Mouse (Mus musculus) forebrain, embryonic 10.5 days (tissue): Measurements from ENCODE around the gene Cav1. TPM values are rescaled to one million over a fixed set of nuclear protein-coding genes. Genes with fewer than 3 reads are reported as not detected.

Source experiments
- DNase-seq: peaks from one replicate; pipeline ENCODE4 v3.0.0-alpha.2; 2017; ENCODE audit warnings: low spot score; ENCODE audit errors: extremely low spot score
- H3K27ac ChIP-seq: fragments of 300-500 bp; sonication (generic); 2 replicates; pipeline ENCODE4 v1.5.1; 2016; ENCODE audit warnings: mild to moderate bottlenecking
- H3K27me3 ChIP-seq: fragments of 300-500 bp; sonication (generic); 2 replicates; pipeline ENCODE4 v1.6.1; 2016; ENCODE audit warnings: mild to moderate bottlenecking; ENCODE audit not compliant: poor library complexity, severe bottlenecking
- H3K36me3 ChIP-seq: fragments of 300-500 bp; sonication (generic); replicated peaks from 2 replicates; pipeline ENCODE4 v1.6.1; 2016; ENCODE audit warnings: mild to moderate bottlenecking, moderate library complexity
- H3K4me1 ChIP-seq: fragments of 300-500 bp; sonication (generic); 2 replicates; pipeline ENCODE4 v1.6.1; 2016
- H3K4me3 ChIP-seq: fragments of 300-500 bp; sonication (generic); 2 replicates; pipeline ENCODE4 v1.5.1; 2016; ENCODE audit warnings: mild to moderate bottlenecking, moderate library complexity
- H3K9me3 ChIP-seq: fragments of 300-500 bp; sonication (generic); 2 replicates; pipeline ENCODE4 v1.6.1; 2016; ENCODE audit warnings: mild to moderate bottlenecking, moderate library complexity
- WGBS: fragments of 180-500 bp; shearing (Covaris S2); methylation state at CpG from one replicate; pipeline ENCODE4 v1.1.7; 2016; 5-methylcytosine and 5-hydroxymethylcytosine counted together
- polyA plus RNA-seq: library from polyadenylated mRNA; unstranded; fragments of >200 nt; fragmentation: Nextera tagmentation; extraction: Ambion mirVana; gene quantifications from 2 replicates; pipeline ENCODE4 v1.2.1, GENCODE M21; 2016

Gene Cav1
- polyA plus RNA-seq, 1 experiment from 2014 or later = 5.6 TPM

GRCm38 (mm10) chr6:17306602-17307325 is 629 bp downstream of the Cav1 start:
- H3K4me3 ChIP-seq = peak overlapping the region; percentile 58
- H3K4me1 ChIP-seq = peaks cover 24% of the 10 kb centered on the region
- peak overlapping the region; percentile 51 for H3K27ac ChIP-seq
- H3K36me3 ChIP-seq = no peaks in the 10 kb centered on the region
- under 1% methylated on average over 18 of the region's 19 CpGs for WGBS
- no peak for DNase-seq
- H3K9me3 ChIP-seq = no peaks in the 10 kb centered on the region
- peaks cover 57% of the 10 kb centered on the region for H3K27me3 ChIP-seq

GRCm38 (mm10) chr6:17307461-17308115 is 1.5 kb downstream of the Cav1 start:
- Histone ChIP-seq H3K9me3 (no peaks in the 10 kb centered on the region), H3K4me3 (peak overlapping the region; percentile 58), H3K36me3 (no peaks in the 10 kb centered on the region), H3K27ac (no peak overlapping the region), H3K4me1 (peaks cover 24% of the 10 kb centered on the region), H3K27me3 (peaks cover 57% of the 10 kb centered on the region)
- 1% methylated on average over 31 of the region's 31 CpGs for WGBS
- DNase-seq = peak; percentile 59

GRCm38 (mm10) chr6:17308661-17309060 is 2.5 kb downstream of the Cav1 start:
- Histone ChIP-seq H3K4me3 (no peak overlapping the region), H3K27me3 (peaks cover 57% of the 10 kb centered on the region), H3K9me3 (no peaks in the 10 kb centered on the region), H3K4me1 (peaks cover 24% of the 10 kb centered on the region), H3K27ac (no peak overlapping the region), H3K36me3 (no peaks in the 10 kb centered on the region)
- WGBS = 34% methylated on average over 2 of the region's 2 CpGs
- no peak for DNase-seq

GRCm38 (mm10) chr6:17309260-17309659 is 3.1 kb downstream of the Cav1 start:
- Histone ChIP-seq H3K27me3 (peaks cover 54% of the 10 kb centered on the region), H3K4me1 (peaks cover 24% of the 10 kb centered on the region), H3K27ac (no peak overlapping the region), H3K9me3 (no peaks in the 10 kb centered on the region), H3K4me3 (no peak overlapping the region), H3K36me3 (no peaks in the 10 kb centered on the region)
- no peak for DNase-seq
- 81% methylated on average over 2 of the region's 2 CpGs for WGBS

DNA sequence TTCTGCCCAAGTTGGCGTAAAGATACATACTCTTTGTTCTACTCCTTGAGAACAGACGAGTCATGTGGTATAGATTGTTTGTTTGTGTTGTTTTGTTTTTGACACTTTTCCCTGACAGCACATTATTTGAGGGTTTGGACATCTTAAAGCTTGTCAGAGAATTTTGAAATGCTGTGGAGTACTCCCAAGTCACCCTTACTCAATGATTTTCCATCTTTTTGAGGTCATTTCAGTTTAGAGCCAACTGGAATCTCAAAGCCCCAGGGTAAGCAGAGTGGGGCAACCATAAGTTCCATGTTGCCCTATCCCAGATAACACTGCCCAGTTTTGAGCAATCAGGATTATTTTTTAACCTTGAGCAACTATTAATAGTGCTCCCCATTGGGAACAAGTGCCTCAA is 8.1 kb downstream of the Cav1 start:
- 84% methylated on average over 2 of the region's 2 CpGs for WGBS
- no peak for DNase-seq
- Histone ChIP-seq H3K4me1 (peaks cover 9% of the 10 kb centered on the region), H3K4me3 (no peak overlapping the region), H3K27ac (no peak overlapping the region), H3K36me3 (no peaks in the 10 kb centered on the region), H3K27me3 (peaks cover 13% of the 10 kb centered on the region), H3K9me3 (no peaks in the 10 kb centered on the region)

DNA sequence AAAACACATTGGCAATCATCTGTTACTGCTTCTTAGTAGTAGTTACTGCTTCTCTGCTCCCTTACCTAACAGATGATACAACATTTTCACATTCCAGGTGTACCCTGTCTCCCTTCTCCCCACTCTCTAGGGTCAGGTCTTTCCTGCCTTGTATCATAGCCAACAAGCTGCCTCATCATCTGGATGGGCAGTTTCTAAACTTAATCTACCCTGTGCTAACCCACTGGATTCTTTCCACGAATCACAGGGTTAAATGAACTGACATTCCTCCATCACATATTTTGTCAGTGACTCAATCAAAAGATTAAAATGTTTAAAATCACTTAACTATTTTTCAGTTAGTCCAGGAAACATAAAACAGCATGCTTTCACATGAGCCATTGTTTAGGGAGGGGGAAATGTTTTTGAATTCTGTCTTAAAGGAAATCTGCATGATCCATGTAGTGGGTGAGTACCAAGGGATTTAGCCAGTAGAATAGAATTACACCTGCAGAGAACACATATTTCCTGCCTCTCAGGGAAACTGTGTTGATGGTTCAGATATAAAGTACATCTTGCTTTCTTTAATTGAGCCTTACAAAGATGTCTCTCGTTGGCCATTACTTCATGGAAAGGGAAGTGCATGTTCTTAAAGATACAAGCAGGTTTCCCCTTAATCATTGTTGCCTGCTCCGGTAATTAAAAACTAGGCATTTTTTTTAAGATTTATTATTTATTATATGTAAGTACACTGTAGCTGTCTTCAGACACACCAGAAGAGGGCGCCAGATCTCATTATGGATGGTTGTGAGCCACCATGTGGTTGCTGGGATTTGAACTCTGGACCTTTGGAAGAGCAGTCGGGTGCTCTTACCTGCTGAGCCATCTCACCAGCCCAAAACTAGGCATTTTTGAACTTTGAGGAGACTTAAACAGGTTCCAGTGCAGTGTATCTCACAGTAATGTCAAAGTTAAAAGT is 8.8 kb downstream of the Cav1 start:
- Histone ChIP-seq H3K36me3 (no peaks in the 10 kb centered on the region), H3K4me3 (no peak overlapping the region), H3K4me1 (peaks cover 9% of the 10 kb centered on the region), H3K9me3 (no peaks in the 10 kb centered on the region), H3K27ac (no peak overlapping the region), H3K27me3 (peaks cover 6% of the 10 kb centered on the region)
- 84% methylated on average over 5 of the region's 5 CpGs for WGBS
- DNase-seq = no peak

DNA sequence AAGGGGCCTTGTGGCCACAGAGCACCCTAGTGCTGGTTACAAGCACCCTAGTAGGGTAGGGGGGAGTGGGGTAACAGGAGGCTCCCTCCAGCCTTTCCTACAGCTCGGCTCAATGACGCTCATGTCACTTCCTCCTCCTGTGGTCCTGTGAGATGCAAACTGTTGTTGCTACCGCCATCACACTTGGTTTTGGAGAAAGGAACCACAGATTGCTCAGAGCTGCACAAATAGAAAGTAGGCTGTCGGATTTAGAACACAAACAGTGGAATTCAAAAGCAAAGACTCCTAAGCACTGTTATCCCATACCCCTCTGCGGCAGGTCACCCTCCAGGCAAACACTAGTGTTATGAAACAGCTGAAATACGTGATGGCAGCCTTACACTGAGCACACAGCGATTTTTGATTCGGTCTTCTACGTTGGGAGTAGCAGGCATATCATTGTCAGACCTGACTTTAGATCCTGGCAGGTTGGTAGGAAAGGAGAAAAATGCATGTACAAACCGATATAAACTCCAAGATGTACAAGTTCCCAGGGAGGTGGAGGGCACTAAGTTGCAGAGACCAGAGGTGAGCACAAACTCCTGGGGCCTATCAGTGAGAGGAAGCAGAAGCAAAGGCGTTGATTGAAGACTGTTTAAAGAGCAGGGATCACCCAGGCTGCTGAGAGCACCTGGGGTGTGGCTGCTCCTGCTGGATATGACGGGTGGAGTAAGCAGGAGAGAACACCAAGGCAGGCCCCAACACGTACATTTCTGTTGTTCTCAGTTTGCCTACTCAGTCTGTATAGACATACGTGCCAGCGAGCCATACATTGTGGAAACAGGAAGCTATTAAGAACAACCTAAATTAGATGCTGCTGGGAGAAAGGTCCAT is 10.4 kb downstream of the Cav1 start:
- Histone ChIP-seq H3K9me3 (no peaks in the 10 kb centered on the region), H3K27ac (no peak overlapping the region), H3K4me1 (peaks cover 9% of the 10 kb centered on the region), H3K4me3 (no peak overlapping the region), H3K27me3 (0 out of 2 replicates have a peak, but pooled peaks cover 6% of the 10 kb centered on the region), H3K36me3 (no peaks in the 10 kb centered on the region)
- no peak for DNase-seq
- WGBS = 75% methylated on average over 15 of the region's 15 CpGs

DNA sequence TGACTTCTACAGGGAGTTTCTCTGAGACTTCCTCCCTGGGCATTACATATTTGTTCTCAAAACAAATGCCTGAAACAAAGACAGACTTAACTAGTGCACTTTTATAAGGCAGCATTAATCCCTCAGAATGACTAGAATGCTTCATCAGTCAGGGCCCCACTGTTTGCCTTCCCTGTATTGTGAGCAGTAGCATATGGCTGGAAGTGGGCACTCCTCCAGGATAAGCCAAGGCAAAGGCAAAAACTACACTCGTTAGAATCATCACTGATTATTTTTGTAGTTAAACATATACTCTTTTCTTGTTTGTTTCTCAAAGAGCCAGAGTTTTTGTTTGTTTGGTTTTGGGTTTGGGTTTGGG is 11.0 kb downstream of the Cav1 start:
- H3K27me3 ChIP-seq = 0 out of 2 replicates have a peak, but pooled peaks cover 6% of the 10 kb centered on the region
- H3K4me1 ChIP-seq = peaks cover 9% of the 10 kb centered on the region
- H3K36me3 ChIP-seq = no peaks in the 10 kb centered on the region
- no peak for DNase-seq
- H3K9me3 ChIP-seq = no peaks in the 10 kb centered on the region
- no peak overlapping the region for H3K27ac ChIP-seq
- H3K4me3 ChIP-seq = no peak overlapping the region
- WGBS = 58% methylated on average over 1 of the region's 1 CpGs

GRCm38 (mm10) chr6:17317944-17318343 is 11.8 kb downstream of the Cav1 start:
- Histone ChIP-seq H3K27ac (no peak overlapping the region), H3K4me1 (peaks cover 9% of the 10 kb centered on the region), H3K4me3 (no peak overlapping the region), H3K36me3 (no peaks in the 10 kb centered on the region), H3K27me3 (0 out of 2 replicates have a peak, but pooled peaks cover 6% of the 10 kb centered on the region), H3K9me3 (no peaks in the 10 kb centered on the region)
- 55% methylated on average over 1 of the region's 1 CpGs for WGBS
- no peak for DNase-seq

DNA sequence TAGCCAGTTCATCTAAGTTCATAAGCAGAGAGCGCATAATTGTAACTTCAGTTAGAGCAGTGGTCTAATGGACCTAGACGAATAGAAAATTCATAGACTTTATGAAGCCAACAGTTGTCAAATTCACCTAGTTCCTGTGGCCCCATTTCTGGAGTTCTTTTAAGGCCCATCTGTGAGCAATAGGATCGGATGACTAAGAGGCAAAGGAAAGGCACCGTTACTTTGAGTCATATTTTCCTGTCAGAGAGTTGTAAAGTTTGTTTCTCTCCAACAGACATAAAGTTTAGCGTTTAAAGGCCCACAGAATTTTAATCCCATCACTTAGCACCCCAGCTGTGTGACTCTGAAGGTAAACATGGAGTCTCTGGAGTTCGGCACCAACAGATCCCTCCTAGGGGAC is 15.8 kb downstream of the Cav1 start:
- WGBS = 82% methylated on average over 6 of the region's 6 CpGs
- Histone ChIP-seq H3K27me3 (no peaks in the 10 kb centered on the region), H3K36me3 (no peaks in the 10 kb centered on the region), H3K4me1 (peaks cover 3% of the 10 kb centered on the region), H3K4me3 (no peak overlapping the region), H3K27ac (no peak overlapping the region), H3K9me3 (no peaks in the 10 kb centered on the region)
- no peak for DNase-seq

- H3K9me3 ChIP-seq = no peaks in the 10 kb centered on the region
- H3K4me3 ChIP-seq = no peak overlapping the region
- H3K27me3 ChIP-seq = no peaks in the 10 kb centered on the region
- H3K36me3 ChIP-seq = no peaks in the 10 kb centered on the region
- 63% methylated on average over 11 of the region's 11 CpGs for WGBS
- no peak for DNase-seq
- no peak overlapping the region for H3K27ac ChIP-seq
- H3K4me1 ChIP-seq = peaks cover 4% of the 10 kb centered on the region; the same call in 1 of the 2 replicates
Measured at GRCm38 (mm10) chr6:17327216-17327615, 21.1 kb downstream of the Cav1 start.

DNA sequence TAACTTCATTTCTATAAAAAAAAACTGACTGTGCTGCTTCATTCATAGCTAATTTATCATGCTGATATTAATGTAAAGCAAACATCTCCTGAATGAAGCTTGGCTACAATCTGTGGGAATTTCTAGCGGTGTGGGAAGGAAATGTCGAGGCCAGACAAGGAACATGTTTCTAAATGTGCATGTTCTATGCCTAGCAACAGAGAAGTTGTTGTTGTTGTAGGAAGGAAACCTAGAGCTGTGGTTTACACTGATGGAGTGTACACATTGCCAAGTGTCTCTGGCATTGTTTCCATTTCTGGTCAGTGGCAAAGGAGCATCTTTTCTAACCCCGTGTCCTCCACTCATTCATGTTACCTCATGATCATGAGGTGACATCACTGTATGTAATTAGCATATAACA is 23.7 kb downstream of the Cav1 start:
- 85% methylated on average over 3 of the region's 3 CpGs for WGBS
- H3K36me3 ChIP-seq = no peaks in the 10 kb centered on the region
- H3K27ac ChIP-seq = no peak overlapping the region
- no peaks in the 10 kb centered on the region for H3K27me3 ChIP-seq
- DNase-seq = no peak
- peaks cover 4% of the 10 kb centered on the region; the same call in 1 of the 2 replicates for H3K4me1 ChIP-seq
- no peak overlapping the region for H3K4me3 ChIP-seq
- H3K9me3 ChIP-seq = no peaks in the 10 kb centered on the region
